25 mouse cellular contexts compared by ENCODE assay signal in the genomic region with DNA sequence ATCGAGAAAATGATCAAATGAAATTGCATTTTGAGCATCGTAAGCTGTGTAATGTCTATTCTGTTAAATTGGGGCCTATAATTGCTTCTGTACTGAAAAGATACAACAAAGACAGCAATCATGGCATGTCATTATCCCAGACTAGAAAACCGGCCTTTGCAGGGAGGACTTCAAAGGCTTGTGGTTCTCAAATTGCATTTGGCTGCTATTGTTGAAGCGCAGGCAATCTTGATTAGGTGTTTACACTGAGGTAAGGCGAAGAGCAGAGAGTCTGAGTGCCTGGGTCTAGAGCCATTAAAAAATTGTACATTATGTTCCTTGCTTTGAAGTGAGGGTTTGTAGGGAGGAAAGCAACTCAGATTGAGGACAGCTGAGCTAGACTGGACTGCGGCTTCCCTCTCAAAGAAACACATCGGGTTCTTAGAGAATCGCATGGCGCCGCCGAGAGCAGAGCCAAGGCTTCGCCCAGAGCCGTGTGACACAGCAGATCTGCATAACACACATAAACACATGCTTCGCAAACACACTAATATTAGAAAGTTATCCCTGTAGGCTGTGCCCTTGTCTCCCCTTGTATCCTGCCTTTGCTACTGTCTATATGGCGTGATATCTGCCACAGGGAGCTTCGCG. TPM values are rescaled to one million over a fixed set of nuclear protein-coding genes. Genes with fewer than 3 reads are reported as not detected.
DNase-seq lines count a peak whose midpoint lies in the region; ATAC-seq and TF ChIP-seq lines count a peak whose summit lies in the region.
"Had no signal": no experiment of that assay in that cellular context is flagged by ENCODE, and none has a peak within 500 bp of the region (broad histone marks: within the 10 kb centered on the region; RNA-seq: fewer than 3 reads in every experiment).

No protein-coding gene starts in this region.

- H3K9me3 ChIP-seq in embryonic facial prominence, embryonic 11.5 days (replicated peaks; ENCODE audit: control insufficient read depth, low read length), result no peaks in the 10 kb centered on the region
- H3K9me3 ChIP-seq in embryonic facial prominence, embryonic 10.5 days, result no peaks in the 10 kb centered on the region
- no peaks in the 10 kb centered on the region for H3K9me3 ChIP-seq in midbrain, embryonic 14.5 days (ENCODE audit: control insufficient read depth, low read length)
- H3K9me3 ChIP-seq in midbrain, postnatal 0 days (ENCODE audit: low read length), result no peaks in the 10 kb centered on the region
- no peaks in the 10 kb centered on the region for H3K9me3 ChIP-seq in forebrain, embryonic 12.5 days
- no peaks in the 10 kb centered on the region for H3K9me3 ChIP-seq in forebrain, embryonic 16.5 days (ENCODE audit: control insufficient read depth, low read length)
- H3K9me3 ChIP-seq: embryonic facial prominence, embryonic 12.5 days; G1E; heart, embryonic 13.5 days; hindbrain, embryonic 15.5 days had no signal

- intact Hi-C loops in gastrocnemius, adult 2 months (cut with DNase I), result no loop called here

- DNase-seq in embryonic facial prominence, embryonic 11.5 days (ENCODE audit: low spot score), result peak; percentile 17
- DNase-seq in embryonic facial prominence, embryonic 10.5 days (ENCODE audit: low spot score), result no peak
- peak; percentile 14 for DNase-seq in midbrain, embryonic 14.5 days
- DNase-seq in midbrain, postnatal 0 days (ENCODE audit: low spot score), result no peak
- no peak for DNase-seq in gastrocnemius, adult 2 months
- DNase-seq in spleen, adult 12 weeks (ENCODE audit: low spot score), result no peak
- DNase-seq: adrenal gland, adult 8-10 months; adrenal gland, postnatal 36 days; B cell, adult 2 months; cerebellum, adult 18-20 months; cerebellum, adult 9-11 months; gastrocnemius, postnatal 14 days; heart, postnatal 36 days had no signal

- H3K36me3 ChIP-seq in embryonic facial prominence, embryonic 11.5 days (replicated peaks; ENCODE audit: control insufficient read depth, insufficient read depth, low read depth, low read length), result no peaks in the 10 kb centered on the region
- no peaks in the 10 kb centered on the region for H3K36me3 ChIP-seq in embryonic facial prominence, embryonic 10.5 days (replicated peaks)
- H3K36me3 ChIP-seq in midbrain, embryonic 14.5 days (ENCODE audit: control insufficient read depth, insufficient read depth, low read length), result no peaks in the 10 kb centered on the region
- H3K36me3 ChIP-seq in midbrain, postnatal 0 days (ENCODE audit: insufficient read depth, low read length), result no peaks in the 10 kb centered on the region
- no peaks in the 10 kb centered on the region for H3K36me3 ChIP-seq in forebrain, embryonic 12.5 days (replicated peaks)
- H3K36me3 ChIP-seq in forebrain, embryonic 16.5 days (ENCODE audit: control insufficient read depth, insufficient read depth), result no peaks in the 10 kb centered on the region
- H3K36me3 ChIP-seq: embryonic facial prominence, embryonic 12.5 days; G1E; heart, embryonic 13.5 days; hindbrain, embryonic 15.5 days had no signal

- H3K4me3 ChIP-seq in embryonic facial prominence, embryonic 11.5 days (ENCODE audit: low read depth, low read length), result no peak overlapping the region
- H3K4me3 ChIP-seq in embryonic facial prominence, embryonic 10.5 days, result no peak overlapping the region
- H3K4me3 ChIP-seq in midbrain, embryonic 14.5 days (replicated peaks; ENCODE audit: low read depth, low read length), result no peak overlapping the region
- no peak overlapping the region for H3K4me3 ChIP-seq in midbrain, postnatal 0 days (ENCODE audit: low read depth, low read length)
- H3K4me3 ChIP-seq in forebrain, embryonic 12.5 days (replicated peaks), result no peak overlapping the region
- H3K4me3 ChIP-seq in forebrain, embryonic 16.5 days (replicated peaks; ENCODE audit: low read length), result no peak overlapping the region
- no peak overlapping the region for H3K4me3 ChIP-seq in gastrocnemius, adult 2 months
- H3K4me3 ChIP-seq: embryonic facial prominence, embryonic 12.5 days; heart, embryonic 13.5 days; hindbrain, embryonic 15.5 days had no signal

- no peaks in the 10 kb centered on the region for H3K4me1 ChIP-seq in embryonic facial prominence, embryonic 11.5 days (ENCODE audit: control insufficient read depth, insufficient read depth, low read length)
- 0 out of 2 replicates have a peak, but pooled peaks cover 7% of the 10 kb centered on the region for H3K4me1 ChIP-seq in embryonic facial prominence, embryonic 10.5 days
- no peaks in the 10 kb centered on the region for H3K4me1 ChIP-seq in midbrain, embryonic 14.5 days (ENCODE audit: control insufficient read depth, insufficient read depth, low read length)
- H3K4me1 ChIP-seq in midbrain, postnatal 0 days (ENCODE audit: insufficient read depth, low read length), result no peaks in the 10 kb centered on the region
- H3K4me1 ChIP-seq in forebrain, embryonic 12.5 days, result peaks cover 12% of the 10 kb centered on the region; the same call in 1 of the 2 replicates
- peaks cover 9% of the 10 kb centered on the region for H3K4me1 ChIP-seq in forebrain, embryonic 16.5 days (replicated peaks; ENCODE audit: control insufficient read depth, insufficient read depth, low read length)
- H3K4me1 ChIP-seq: embryonic facial prominence, embryonic 12.5 days; hindbrain, embryonic 15.5 days had no signal

- no peaks in the 10 kb centered on the region for H3K27me3 ChIP-seq in embryonic facial prominence, embryonic 11.5 days (ENCODE audit: control insufficient read depth, insufficient read depth, low read length)
- H3K27me3 ChIP-seq in embryonic facial prominence, embryonic 10.5 days (replicated peaks; ENCODE audit: low read depth, poor library complexity, severe bottlenecking), result no peaks in the 10 kb centered on the region
- H3K27me3 ChIP-seq in midbrain, embryonic 14.5 days (ENCODE audit: control insufficient read depth, insufficient read depth, low read length), result no peaks in the 10 kb centered on the region
- no peaks in the 10 kb centered on the region for H3K27me3 ChIP-seq in midbrain, postnatal 0 days (ENCODE audit: insufficient read depth, low read length)
- H3K27me3 ChIP-seq in forebrain, embryonic 12.5 days, result peaks cover 11% of the 10 kb centered on the region; the same call in 1 of the 2 replicates
- no peaks in the 10 kb centered on the region for H3K27me3 ChIP-seq in forebrain, embryonic 16.5 days (replicated peaks; ENCODE audit: control insufficient read depth, insufficient read depth, low read length)
- H3K27me3 ChIP-seq: embryonic facial prominence, embryonic 12.5 days; hindbrain, embryonic 15.5 days had no signal

- ATAC-seq in embryonic facial prominence, embryonic 11.5 days (replicated peaks; ENCODE audit: insufficient number of reproducible peaks, low FRiP score, low TSS enrichment, low read depth), result no peak
- ATAC-seq in midbrain, embryonic 14.5 days (ENCODE audit: low FRiP score, low TSS enrichment), result no peak
- ATAC-seq in midbrain, postnatal 0 days (ENCODE audit: low FRiP score), result no peak
- ATAC-seq in forebrain, embryonic 12.5 days (ENCODE audit: low FRiP score), result 0 out of 2 replicates have a peak, but pooled peaks have one; percentile 23
- no peak for ATAC-seq in forebrain, embryonic 16.5 days
- ATAC-seq: CD4-positive, CD25-positive, alpha-beta regulatory T cell, adult 4 months; intestine, embryonic 16.5 days had no signal

- TF ChIP-seq CTCF in midbrain, postnatal 0 days (IDR thresholded peaks at IDR 0.05), result no peak
- TF ChIP-seq CTCF in gastrocnemius, adult 2 months (IDR thresholded peaks at IDR 0.05), result no peak

- no peak overlapping the region for H3K27ac ChIP-seq in embryonic facial prominence, embryonic 11.5 days (replicated peaks; ENCODE audit: low read depth, low read length)
- H3K27ac ChIP-seq in embryonic facial prominence, embryonic 10.5 days (replicated peaks), result no peak overlapping the region
- H3K27ac ChIP-seq in midbrain, embryonic 14.5 days (replicated peaks; ENCODE audit: low read depth, low read length), result no peak overlapping the region
- no peak overlapping the region for H3K27ac ChIP-seq in midbrain, postnatal 0 days (ENCODE audit: low read depth, low read length)
- peak overlapping the region; percentile 76 for H3K27ac ChIP-seq in forebrain, embryonic 12.5 days
- no peak overlapping the region for H3K27ac ChIP-seq in forebrain, embryonic 16.5 days (ENCODE audit: low read length)
- H3K27ac ChIP-seq in gastrocnemius, adult 2 months, result no peak overlapping the region
- H3K27ac ChIP-seq: embryonic facial prominence, embryonic 12.5 days; heart, embryonic 13.5 days; hindbrain, embryonic 15.5 days had no signal

- no peak overlapping the region for H3K9ac ChIP-seq in embryonic facial prominence, embryonic 11.5 days (replicated peaks; ENCODE audit: low read length)
- H3K9ac ChIP-seq in midbrain, embryonic 14.5 days (replicated peaks; ENCODE audit: low read length), result no peak overlapping the region
- H3K9ac ChIP-seq in midbrain, postnatal 0 days (replicated peaks; ENCODE audit: low read length, poor library complexity, severe bottlenecking), result no peak overlapping the region
- H3K9ac ChIP-seq in forebrain, embryonic 12.5 days, result no peak overlapping the region
- no peak overlapping the region for H3K9ac ChIP-seq in forebrain, embryonic 16.5 days (replicated peaks; ENCODE audit: low read depth, low read length)
- H3K9ac ChIP-seq: embryonic facial prominence, embryonic 12.5 days; heart, embryonic 13.5 days; hindbrain, embryonic 15.5 days had no signal

- H3K4me2 ChIP-seq in embryonic facial prominence, embryonic 11.5 days (ENCODE audit: low read depth, low read length), result no peak overlapping the region
- H3K4me2 ChIP-seq in midbrain, embryonic 14.5 days (ENCODE audit: low read length), result no peak overlapping the region
- H3K4me2 ChIP-seq in midbrain, postnatal 0 days (ENCODE audit: low read depth, low read length, poor library complexity, severe bottlenecking), result no peak overlapping the region
- H3K4me2 ChIP-seq in forebrain, embryonic 12.5 days, result 0 out of 2 replicates have a peak overlapping the region, but pooled peaks have one; percentile 6
- 0 out of 2 replicates have a peak overlapping the region, but pooled peaks have one; percentile 25 for H3K4me2 ChIP-seq in forebrain, embryonic 16.5 days (ENCODE audit: low read length)
- H3K4me2 ChIP-seq: embryonic facial prominence, embryonic 12.5 days; heart, embryonic 13.5 days; hindbrain, embryonic 15.5 days had no signal

- 77% methylated on average over 17 of the region's 17 CpGs for WGBS in embryonic facial prominence, embryonic 11.5 days
- 80% methylated on average over 17 of the region's 17 CpGs for WGBS in embryonic facial prominence, embryonic 10.5 days
- WGBS in midbrain, embryonic 14.5 days, result 79% methylated on average over 17 of the region's 17 CpGs
- WGBS in midbrain, postnatal 0 days, result 73% methylated on average over 17 of the region's 17 CpGs
- WGBS in forebrain, embryonic 12.5 days, result 52% methylated on average over 17 of the region's 17 CpGs
- WGBS in forebrain, embryonic 16.5 days, result 43% methylated on average over 17 of the region's 17 CpGs

RNA-seq across cellular contexts. Expression of gene Jhy, which starts 36.5 kb away (rescaled TPM):
- polyA plus RNA-seq in embryonic facial prominence, embryonic 11.5 days (2014; fragmentation: Nextera tagmentation; extraction: Ambion mirVana), result 0.38 and 0.45 TPM in 2 replicates
- 0.05 and 0.28 TPM in 2 replicates for polyA plus RNA-seq in embryonic facial prominence, embryonic 10.5 days (2016; fragmentation: Nextera tagmentation; extraction: Ambion mirVana)
- 1.1 and 1.2 TPM in 2 replicates for polyA plus RNA-seq in midbrain, embryonic 14.5 days (2014; fragmentation: Nextera tagmentation; extraction: Ambion mirVana)
- total RNA-seq in midbrain, postnatal 0 days (2014; rRNA removed), result 1.5 and 1.6 TPM in 2 replicates
- polyA plus RNA-seq in midbrain, postnatal 0 days (2015; fragmentation: Nextera tagmentation; extraction: Ambion mirVana), result 0.99 and 1.1 TPM in 2 replicates
- 0.31 TPM in 2 replicates for polyA plus RNA-seq in forebrain, embryonic 12.5 days (2016; fragmentation: Nextera tagmentation; extraction: Ambion mirVana)
- 0.15 and 0.20 TPM in 2 replicates for polyA plus RNA-seq in forebrain, embryonic 16.5 days (2015; fragmentation: Nextera tagmentation; extraction: Ambion mirVana)
- total RNA-seq in gastrocnemius, adult 2 months (2021), result not detected
- total RNA-seq: adrenal gland, postnatal 36 days; gastrocnemius, postnatal 14 days; heart, adult 8-10 months; heart, postnatal 36 days had no signal
- polyA plus RNA-seq: CD4-positive, CD25-positive, alpha-beta regulatory T cell, adult 4 months; G1E; heart, embryonic 13.5 days; heart, postnatal 0 days had no signal

RNA-seq across cellular contexts. Expression of gene Bsx, which starts 53.5 kb away (rescaled TPM):
- 0.07 and 0.14 TPM in 2 replicates for polyA plus RNA-seq in embryonic facial prominence, embryonic 11.5 days (2014; fragmentation: Nextera tagmentation; extraction: Ambion mirVana)
- polyA plus RNA-seq in embryonic facial prominence, embryonic 10.5 days (2016; fragmentation: Nextera tagmentation; extraction: Ambion mirVana), result 0.05 TPM in 1 of 2 replicates, not detected in the other
- 0.09 TPM in 1 of 2 replicates, not detected in the other for polyA plus RNA-seq in midbrain, embryonic 14.5 days (2014; fragmentation: Nextera tagmentation; extraction: Ambion mirVana)
- 0.24 TPM in 1 of 2 replicates, not detected in the other for total RNA-seq in midbrain, postnatal 0 days (2014; rRNA removed)
- 1.5 and 2.8 TPM in 2 replicates for polyA plus RNA-seq in midbrain, postnatal 0 days (2015; fragmentation: Nextera tagmentation; extraction: Ambion mirVana)
- 1.4 and 2.4 TPM in 2 replicates for polyA plus RNA-seq in forebrain, embryonic 12.5 days (2016; fragmentation: Nextera tagmentation; extraction: Ambion mirVana)
- 0.29 and 0.61 TPM in 2 replicates for polyA plus RNA-seq in forebrain, embryonic 16.5 days (2015; fragmentation: Nextera tagmentation; extraction: Ambion mirVana)
- total RNA-seq in gastrocnemius, adult 2 months (2021), result not detected
- total RNA-seq: adrenal gland, adult 8-10 months; adrenal gland, postnatal 36 days; G1E; gastrocnemius, postnatal 14 days; heart, adult 8-10 months; heart, postnatal 36 days had no signal
- polyA plus RNA-seq: CD4-positive, CD25-positive, alpha-beta regulatory T cell, adult 4 months; embryonic facial prominence, embryonic 12.5 days; G1E; gonadal fat pad, adult 2 months; heart, embryonic 13.5 days; heart, postnatal 0 days; hindbrain, embryonic 11.5 days; hindbrain, embryonic 15.5 days; intestine, embryonic 16.5 days had no signal

Comparison
In these comparisons a context has a peak if more than half of its experiments do, and no peak if none do; other contexts are left out.
1. DNase-seq: peak in embryonic facial prominence, embryonic 11.5 days (single experiment) and midbrain, embryonic 14.5 days (single experiment); none in embryonic facial prominence, embryonic 10.5 days (single experiment), midbrain, postnatal 0 days (single experiment), gastrocnemius, adult 2 months (single experiment) and spleen, adult 12 weeks (single experiment).
2. H3K4me2 ChIP-seq: peak in forebrain, embryonic 12.5 days (single experiment) and forebrain, embryonic 16.5 days (single experiment); none in embryonic facial prominence, embryonic 11.5 days (single experiment), midbrain, embryonic 14.5 days (single experiment) and midbrain, postnatal 0 days (single experiment).